Mouse (Mus musculus) cerebellum, postnatal 4 days (tissue): ENCODE measurements at regions not wholly inside any gene's neighbourhood (a gene's known extent, or its start where the extent isn't known, plus 50 kb on each side); places are given as distances from the start of the nearest gene placed in this dataset.

Source experiments
- DNase-seq, 2 experiments: peaks; one replicate each; pipeline ENCODE4 v3.0.0; 2022; ENCODE audit warnings: low spot score in 2 of 2, mixed read lengths in 1 of 2

- DNase-seq, result no peak
Measured at GRCm38 (mm10) chr13:84644024-84644423, 421.9 kb downstream of the Tmem161b start.

GRCm38 (mm10) chr13:84646899-84647298 is 424.8 kb downstream of the Tmem161b start:
- DNase-seq, result no peak

GRCm38 (mm10) chr13:84648056-84648455 is 426.0 kb downstream of the Tmem161b start:
- DNase-seq, result no peak

GRCm38 (mm10) chr13:84663967-84664366 is 441.9 kb downstream of the Tmem161b start:
- no peak for DNase-seq

- no peak for DNase-seq
Measured at GRCm38 (mm10) chr13:84680971-84681370, 458.9 kb downstream of the Tmem161b start.

GRCm38 (mm10) chr13:84685930-84686329 is 463.8 kb downstream of the Tmem161b start:
- DNase-seq, result no peak

GRCm38 (mm10) chr13:84693462-84693861 is 471.4 kb downstream of the Tmem161b start:
- DNase-seq, result no peak

- DNase-seq, result no peak
Measured at GRCm38 (mm10) chr13:84698472-84699080, 476.5 kb downstream of the Tmem161b start.

- DNase-seq, result no peak
Measured at GRCm38 (mm10) chr13:84741231-84741630, 448.0 kb upstream of the Ccnh start.

GRCm38 (mm10) chr13:84748331-84748730 is 440.9 kb upstream of the Ccnh start:
- no peak for DNase-seq

- no peak for DNase-seq
Measured at GRCm38 (mm10) chr13:84749214-84749613, 440.0 kb upstream of the Ccnh start.

- no peak for DNase-seq
Measured at GRCm38 (mm10) chr13:84750136-84750535, 439.1 kb upstream of the Ccnh start.

GRCm38 (mm10) chr13:84751576-84752490 is 437.4 kb upstream of the Ccnh start:
- no peak for DNase-seq

- DNase-seq, result no peak
Measured at GRCm38 (mm10) chr13:84752491-84752820, 436.8 kb upstream of the Ccnh start.

GRCm38 (mm10) chr13:84753751-84754500 is 435.3 kb upstream of the Ccnh start:
- DNase-seq, result no peak

GRCm38 (mm10) chr13:84754821-84755725 is 434.1 kb upstream of the Ccnh start:
- DNase-seq, result no peak

- no peak for DNase-seq
Measured at GRCm38 (mm10) chr13:84756796-84757335, 432.3 kb upstream of the Ccnh start.

GRCm38 (mm10) chr13:84757896-84758567 is 431.2 kb upstream of the Ccnh start:
- DNase-seq, result no peak

- peak; percentile 57 to 84 for DNase-seq
Measured at GRCm38 (mm10) chr13:84758568-84758900, 430.7 kb upstream of the Ccnh start.

- DNase-seq, result no peak
Measured at GRCm38 (mm10) chr13:84759061-84759460, 430.1 kb upstream of the Ccnh start.

GRCm38 (mm10) chr13:84760471-84760870 is 428.7 kb upstream of the Ccnh start:
- no peak for DNase-seq
